Mouse (Mus musculus) mouse trophoblast stem cell (cell line): Measurements from ENCODE around the gene Gbx1.
"Not testable (repeated sequence)": the region's sequence is repeated elsewhere in the genome, so short reads cannot be mapped to it uniquely, and the experiment has no call there.

Experiments used
- in situ Hi-C, 2 experiments: fragments of 300-500 bp; cut with MseI, MboI; formaldehyde crosslinking; loops; 2 replicates in 1 of 2; 3 replicates in 1 of 2; pipeline ENCODE4 v1.15.1; 2025

Gene Gbx1

DNA sequence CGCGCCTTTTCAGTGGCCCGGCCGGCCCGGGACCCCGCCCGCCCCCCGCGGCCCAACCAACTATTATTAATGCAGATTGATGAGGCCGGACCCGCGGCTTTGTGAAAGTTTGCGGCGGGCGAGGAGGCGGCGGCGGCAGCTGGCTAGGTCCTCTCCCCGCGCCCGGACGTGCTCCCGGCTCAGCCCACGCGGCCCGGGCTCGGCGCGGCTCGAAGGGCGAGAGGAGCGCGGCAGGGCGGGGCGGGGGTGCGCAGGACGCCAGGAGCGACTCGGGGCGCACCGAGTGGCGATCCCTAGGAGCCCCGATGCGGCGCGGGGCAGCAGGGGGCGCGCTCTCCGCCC, at the start of gene Gbx1:
Gene Gbx1, minus strand, starts transcription at position 314 of the 342 bp plus-strand sequence.
- in situ Hi-C loops: no loop called here

DNA sequence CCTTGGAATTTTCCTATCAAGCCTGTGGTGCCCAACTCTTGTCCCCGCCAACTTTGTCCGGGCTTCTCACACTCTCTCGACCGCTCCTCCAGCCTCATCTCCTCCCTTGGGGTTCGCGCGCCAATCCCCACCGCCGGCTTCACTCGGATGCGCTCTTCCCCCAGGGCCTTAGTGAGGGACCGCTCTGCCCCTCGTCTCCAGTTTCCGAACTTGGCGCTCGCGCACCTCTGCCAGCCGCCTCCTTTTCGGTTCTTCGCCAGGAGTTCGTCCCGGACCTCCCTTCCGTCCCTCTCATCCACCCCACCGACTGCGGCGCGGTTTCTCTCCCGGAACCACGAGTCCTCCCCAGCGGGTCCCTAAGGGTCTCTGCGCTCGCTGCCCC, 49.8 kb upstream of the Gbx1 start:
- in situ Hi-C loops: no loop called here

DNA sequence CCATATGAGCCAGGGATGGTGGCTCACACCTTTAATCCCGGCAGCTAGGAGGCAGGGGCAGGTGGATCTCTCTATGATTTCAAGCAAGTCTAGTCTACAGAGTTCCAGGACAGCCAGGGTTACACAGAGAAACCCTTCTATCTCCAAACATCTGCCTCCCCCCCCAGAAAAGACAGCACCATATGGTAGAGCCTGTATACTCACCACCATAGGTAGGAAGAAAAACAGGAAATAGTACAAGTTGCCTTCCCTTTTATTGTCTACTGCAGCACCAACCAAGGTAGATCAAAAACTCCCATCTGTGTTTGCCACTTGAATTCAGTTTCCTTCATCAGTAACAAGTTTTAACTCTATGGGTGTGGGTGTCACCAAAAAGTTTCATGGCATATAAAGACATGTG, 48.9 kb upstream of the Gbx1 start:
- in situ Hi-C loops: no loop called here

DNA sequence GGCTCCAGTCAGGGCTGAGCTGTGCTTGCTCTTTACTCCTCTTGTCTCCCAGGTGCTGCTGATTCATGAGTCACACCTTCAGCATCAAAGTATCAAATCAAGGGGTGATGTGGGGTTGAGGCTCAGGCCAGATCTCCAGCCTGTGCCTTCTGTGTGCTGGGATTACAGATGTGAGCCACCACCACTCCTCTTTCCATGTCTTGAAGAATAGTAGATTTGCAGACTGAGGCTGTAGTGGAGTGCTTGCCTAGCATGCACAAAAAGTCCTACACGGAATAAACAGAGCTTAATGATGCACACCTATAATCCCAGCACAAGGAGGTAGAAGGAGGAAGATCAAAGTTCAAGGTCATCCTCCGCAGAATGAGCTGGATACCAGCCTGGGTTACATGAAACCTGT, 29.7 kb upstream of the Gbx1 start, which contains the start of gene 4931409K22Rik:
Gene 4931409K22Rik, minus strand, starts transcription at position 101 of the 400 bp plus-strand sequence.
- in situ Hi-C loops: no loop called here

DNA sequence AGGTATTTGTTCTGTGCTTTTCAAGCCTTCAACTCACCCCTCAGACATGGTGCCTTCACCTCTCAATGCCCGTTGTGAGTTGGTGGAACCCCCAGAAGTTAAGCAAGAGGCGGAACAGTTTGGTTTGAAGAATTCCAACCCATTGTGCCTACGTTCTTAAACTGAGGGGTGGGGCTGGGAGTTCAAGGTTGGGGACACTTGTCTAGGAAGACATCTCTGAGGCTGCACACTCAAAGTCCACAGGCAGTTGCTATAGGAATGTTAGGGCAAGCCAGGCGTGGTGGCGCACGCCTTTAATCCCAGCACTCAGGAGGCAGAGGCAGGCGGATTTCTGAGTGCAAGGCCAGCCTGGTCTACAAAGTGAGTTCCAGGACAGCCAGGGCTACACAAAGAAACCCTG, 28.3 kb upstream of the Gbx1 start:
- in situ Hi-C loops: not testable (repeated sequence)

DNA sequence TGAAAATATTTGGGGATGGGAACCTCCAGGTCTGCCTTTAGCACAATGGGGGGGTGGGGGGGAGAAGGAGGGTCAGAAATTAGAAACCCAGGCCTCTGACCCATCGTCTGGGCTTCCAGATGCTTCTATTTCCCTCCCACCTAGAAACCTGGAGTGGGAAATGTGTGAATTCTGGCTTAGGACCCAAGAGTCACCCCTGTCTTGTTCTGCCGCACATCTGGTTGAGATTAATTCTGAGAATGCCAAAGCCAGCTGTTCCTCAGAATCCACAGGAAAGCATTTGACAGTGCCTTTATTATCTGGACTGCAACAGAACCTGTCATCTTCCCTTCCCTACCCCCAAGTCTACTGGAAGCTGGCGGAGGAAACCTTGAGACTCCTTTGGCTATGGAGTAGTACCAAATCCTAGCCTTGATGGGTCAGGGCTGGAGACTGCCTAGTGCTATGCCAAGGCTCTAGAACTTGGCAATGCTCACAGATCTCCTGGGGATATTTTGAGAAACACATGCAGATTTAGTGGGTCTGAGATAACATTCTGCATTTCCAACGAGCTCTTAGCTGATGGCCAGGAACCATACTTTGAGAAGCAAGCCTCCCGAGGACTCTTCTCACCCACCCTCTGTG, 26.7 kb upstream of the Gbx1 start:
- in situ Hi-C loops: no loop called here

DNA sequence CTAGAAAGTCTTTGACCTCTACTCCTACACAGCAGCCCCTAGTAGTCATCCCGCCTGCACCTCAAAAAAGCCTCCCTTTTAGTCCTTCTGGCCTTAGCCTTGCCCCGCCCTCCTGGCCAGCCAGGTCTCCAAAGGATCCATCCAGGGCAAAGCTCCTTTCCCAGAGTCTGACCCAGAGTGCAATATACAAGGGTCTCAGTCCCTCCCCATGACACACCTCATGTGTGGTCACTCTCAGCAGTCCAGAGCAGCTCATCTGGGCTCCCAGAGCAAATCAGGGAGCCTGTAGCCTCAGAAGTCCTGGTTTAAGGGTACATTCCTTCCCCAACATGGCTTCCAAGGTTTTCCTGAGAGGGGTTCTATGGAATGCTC, 24.3 kb upstream of the Gbx1 start:
- in situ Hi-C loops: no loop called here

DNA sequence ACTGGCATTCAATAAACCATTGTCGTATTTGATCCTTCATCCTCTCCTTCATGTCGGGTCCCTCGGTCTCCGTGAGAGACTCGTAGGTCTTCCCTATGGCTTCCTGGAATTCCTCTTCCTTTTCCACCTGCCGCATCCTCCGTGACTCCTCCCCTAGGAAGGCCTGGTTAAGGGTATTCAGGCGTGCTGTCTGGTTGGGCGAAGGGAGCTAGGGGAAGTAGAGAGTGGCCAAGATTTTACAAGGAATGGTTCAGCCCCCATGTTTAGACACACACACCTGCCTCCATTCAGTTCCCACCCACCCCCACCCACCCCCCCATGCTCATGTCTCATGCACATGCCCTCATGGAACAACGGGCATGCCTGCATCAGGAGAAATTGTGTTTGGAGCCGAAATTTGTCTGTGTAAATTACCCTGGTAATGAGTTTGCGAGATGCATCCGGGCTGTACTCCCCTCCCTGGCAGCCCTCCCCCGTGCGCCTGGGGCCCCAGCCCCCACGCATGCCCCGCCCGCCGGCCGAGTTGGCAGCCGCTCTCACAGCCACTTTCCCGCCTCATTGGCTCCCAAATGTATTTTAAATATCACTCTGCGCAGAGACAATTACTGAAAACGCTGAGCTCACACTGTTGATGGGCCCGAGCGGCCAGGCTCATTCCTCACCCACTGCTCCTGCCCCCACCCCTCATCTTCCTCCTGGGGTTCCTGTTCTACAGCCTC, 23.8 kb upstream of the Gbx1 start:
- in situ Hi-C loops: no loop called here

DNA sequence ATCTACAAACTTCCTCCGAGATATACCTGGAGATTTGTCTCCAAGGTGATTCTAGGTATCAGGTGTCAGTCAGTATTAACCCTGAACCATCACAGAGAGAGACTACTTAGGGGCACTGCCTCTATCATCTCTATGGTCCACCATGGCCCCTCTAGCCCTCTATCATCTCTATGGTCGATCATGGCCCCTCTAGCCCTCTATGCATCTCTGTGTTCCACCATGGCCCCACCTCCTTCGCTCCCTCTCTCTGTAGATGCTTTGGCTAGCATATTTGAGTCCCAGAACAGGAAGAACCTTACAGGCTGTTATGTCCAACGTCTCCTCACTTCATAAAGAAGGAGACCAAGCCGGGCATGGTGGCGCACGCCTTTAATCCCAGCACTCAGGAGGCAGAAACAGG, 15.6 kb upstream of the Gbx1 start:
- in situ Hi-C loops: no loop called here

DNA sequence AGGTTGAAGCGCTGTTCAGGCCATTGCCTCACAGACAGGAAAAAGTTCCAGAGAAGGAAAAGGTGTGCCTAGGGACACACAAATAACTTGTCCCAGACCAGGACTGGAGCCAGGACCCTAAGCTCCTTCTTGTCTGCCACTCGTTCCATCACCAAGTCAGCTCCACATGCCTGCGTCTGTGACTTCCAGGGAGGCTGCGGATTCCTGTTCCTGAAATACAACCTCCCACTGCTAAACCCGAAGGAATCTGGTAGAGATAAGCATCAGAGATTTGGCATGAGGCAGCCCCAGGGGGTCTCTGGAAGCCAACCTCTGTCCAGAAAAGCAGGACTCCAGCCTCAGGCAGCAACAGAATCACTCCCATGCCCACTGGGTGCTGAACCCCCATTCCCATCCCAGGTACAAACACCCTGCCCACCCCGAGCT, 14.2 kb upstream of the Gbx1 start:
- in situ Hi-C loops: no loop called here

DNA sequence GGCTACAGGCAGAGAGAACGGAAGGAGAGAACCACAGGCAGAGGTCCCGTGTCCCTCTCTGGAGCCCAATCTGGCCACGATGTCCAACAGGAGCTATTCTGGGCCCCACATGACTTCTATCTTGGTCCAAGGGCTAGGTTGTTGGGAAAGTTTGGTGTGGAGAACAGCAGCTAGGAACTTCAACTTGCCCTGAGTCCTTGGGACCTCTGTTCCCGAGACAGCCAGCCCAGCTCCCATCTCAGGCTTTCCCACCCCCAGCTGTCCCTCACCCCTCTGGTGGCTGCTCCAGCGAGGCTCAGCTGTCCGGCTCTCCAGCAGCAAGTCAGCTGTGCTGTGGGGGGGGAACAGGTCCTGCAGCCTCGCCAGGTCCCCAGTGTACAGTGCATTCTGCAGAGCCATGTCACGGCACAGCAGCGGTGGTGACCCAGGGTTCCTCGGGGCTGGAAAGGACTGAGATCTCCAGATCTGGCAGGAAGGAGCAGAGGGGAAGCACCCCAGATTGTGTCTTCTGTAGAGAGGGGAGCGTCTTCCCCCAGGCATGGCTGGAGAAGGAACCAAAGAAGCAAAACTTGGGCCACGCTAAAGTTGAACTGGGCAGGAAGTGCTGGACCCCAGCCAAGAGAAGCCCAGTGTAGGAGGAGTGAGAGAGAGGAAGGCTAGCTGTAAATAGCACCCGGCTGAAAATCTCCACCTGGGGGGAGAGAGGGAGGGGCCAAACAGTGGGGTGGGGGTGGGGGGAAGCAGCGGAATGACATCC, 13.6 kb upstream of the Gbx1 start, which contains the start of gene Asb10:
Gene Asb10, minus strand, starts transcription at position 592 of the 757 bp plus-strand sequence.
- in situ Hi-C loops: no loop called here

DNA sequence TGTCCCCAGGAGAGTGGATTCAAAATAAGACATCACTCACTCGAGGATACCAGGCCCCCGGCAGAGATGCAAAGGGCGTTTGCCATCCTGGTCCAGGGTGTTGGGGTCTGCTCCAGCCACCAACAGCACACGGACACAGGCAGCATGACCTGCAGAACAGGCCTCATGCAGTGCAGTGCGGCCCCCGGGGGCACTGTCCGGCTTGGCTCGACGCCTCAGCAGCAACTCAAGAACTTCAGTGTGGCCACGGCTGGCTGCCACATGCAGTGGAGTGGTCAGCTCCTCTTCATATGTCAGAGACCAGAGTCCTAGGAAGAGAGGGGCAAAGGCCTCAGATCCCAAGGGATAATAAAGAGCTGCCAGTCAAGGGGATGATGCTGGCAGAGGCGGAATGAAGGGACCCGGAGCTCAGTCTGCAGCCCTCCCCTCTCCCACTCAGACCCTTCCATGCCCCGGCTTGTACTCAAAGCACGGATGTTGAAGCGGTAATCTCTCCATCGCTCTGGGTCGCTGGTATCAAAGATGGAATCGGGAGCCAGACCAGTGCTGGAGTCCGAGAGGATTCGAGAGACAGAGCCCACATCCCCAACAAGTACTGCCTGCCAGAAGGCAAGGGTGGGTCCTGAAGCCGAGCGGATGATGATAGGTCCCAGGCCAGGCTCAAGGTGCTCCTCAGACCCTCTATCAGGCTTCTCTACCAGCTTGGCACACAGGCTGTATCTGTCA, 12.7 kb upstream of the Gbx1 start:
- in situ Hi-C loops: no loop called here

DNA sequence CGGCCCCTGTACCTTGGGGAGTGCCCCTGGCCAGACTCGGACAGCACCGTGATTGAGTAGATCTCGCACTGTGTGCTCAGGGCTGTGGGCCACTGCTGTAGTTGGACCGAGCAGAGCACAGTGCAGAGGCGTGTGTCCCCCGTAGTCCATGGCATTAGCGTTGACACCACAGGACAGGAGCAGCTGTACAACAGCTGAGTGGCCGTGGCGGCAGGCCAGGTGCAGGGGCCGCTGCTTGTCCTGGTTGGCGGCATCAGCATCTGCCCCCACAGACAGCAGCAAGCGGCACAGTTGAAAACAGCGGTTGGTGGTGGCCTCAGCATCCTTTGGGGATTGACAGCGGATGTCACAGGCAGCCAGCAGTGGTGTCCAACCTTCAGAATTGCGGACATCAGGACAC, 10.6 kb upstream of the Gbx1 start:
- in situ Hi-C loops: no loop called here

DNA sequence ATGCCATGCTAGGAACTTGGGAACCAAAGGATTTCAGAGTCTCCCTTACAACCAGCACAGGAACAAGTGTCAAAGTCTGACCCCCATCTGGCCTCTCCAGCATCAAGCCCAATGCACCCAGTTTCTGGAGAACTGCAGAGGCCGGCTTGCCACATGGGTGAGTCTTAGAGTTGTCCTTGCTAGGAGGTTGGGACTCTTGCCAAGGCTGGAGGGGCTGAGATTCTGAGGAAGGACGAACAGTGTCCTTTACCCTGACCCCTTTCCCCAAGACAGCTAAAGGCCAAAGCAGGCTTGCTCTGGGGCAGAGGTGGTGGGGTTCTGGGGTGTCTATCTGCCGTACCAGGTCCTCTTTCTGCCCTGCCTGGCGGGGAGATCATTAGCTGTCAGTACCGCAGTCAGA, 9.5 kb upstream of the Gbx1 start:
- in situ Hi-C loops: no loop called here

DNA sequence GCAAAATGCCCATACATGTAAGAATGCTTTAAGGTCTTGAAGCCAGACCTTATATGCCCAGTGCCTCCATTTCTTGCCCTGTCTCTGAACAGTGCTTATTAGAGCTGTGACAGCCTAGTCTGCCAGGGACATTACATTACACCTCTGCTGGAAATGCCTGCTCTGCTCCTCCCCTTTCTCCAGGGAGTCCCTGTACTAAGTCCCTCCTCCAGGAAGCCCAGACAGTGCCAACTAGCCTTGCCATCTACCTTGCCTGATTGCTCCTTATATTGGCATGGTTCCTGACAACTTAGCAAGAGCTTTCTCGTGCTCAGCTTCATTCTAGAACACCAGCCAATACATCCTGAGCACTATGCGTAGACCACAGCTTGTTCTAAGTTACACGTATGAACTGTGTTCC, 8.7 kb upstream of the Gbx1 start:
- in situ Hi-C loops: no loop called here

DNA sequence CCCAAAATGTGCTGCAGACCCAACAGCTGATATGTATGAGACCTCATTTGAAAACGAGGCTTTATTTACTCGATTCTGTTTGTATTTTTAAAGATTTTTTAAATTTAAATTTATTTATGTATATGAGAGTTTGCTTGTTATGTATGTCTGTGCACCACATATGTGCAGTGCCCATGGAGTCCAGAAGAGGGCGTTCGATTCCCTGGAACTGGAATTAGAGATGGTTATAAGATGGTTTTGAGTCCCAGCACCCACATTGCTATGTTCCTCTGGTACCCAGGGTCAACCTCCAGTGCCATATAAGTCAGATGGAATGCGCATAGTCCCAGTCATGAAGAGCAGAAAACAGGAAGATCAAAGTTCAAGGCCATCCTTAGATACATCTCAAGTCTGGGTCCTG, 7.3 kb upstream of the Gbx1 start:
- in situ Hi-C loops: no loop called here

DNA sequence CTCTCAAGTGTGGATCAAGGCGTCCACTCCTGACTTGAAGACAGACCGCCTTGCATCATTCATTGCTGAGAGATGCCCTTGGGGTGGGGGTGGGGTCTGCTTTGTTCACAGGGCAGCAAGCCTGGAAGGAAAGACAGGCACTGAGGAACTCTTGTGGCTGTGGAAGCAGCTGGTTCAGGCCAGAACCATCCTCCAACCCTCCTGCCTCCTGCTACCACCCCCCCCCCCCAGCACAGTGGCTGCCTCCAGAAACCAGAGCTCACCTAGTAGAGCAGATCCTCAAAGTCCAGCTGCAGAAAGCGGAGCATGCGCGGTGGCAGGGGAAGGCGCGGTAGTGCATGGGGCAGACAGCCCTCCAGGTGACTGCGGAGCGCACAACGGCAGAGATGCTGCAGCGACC, 6.4 kb upstream of the Gbx1 start:
- in situ Hi-C loops: no loop called here

DNA sequence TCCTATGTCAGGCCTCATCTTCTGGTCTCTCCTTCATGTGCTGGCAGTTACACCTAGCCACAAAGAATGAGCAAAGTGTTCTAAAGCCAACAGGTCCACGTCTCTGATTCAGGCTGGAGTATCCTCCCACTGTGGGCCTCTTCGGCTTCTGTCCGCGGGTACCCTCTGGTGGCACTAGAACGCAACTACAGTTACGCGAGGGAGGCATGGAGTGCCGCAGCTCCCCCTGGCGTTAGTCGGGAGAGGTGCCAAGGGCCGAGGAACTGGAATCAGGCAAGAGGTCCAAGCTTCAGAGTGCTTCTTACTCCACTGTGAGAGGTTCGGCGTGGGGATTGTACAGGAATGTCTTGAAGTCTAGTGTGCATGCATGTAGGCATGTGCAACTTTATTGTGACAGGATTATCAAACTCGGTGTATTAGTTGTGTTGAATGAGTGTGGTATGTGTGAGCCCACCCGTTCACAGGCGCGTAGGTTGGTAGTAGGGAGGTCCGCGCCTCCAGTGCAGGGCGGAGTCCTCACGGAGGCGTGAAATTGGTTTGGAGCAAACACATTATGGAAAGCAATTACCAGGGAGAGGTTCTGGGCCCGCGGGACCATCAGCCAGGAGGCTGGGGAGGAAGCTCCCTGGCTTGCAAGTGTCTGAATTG, 3.2 kb upstream of the Gbx1 start:
- in situ Hi-C loops: no loop called here

DNA sequence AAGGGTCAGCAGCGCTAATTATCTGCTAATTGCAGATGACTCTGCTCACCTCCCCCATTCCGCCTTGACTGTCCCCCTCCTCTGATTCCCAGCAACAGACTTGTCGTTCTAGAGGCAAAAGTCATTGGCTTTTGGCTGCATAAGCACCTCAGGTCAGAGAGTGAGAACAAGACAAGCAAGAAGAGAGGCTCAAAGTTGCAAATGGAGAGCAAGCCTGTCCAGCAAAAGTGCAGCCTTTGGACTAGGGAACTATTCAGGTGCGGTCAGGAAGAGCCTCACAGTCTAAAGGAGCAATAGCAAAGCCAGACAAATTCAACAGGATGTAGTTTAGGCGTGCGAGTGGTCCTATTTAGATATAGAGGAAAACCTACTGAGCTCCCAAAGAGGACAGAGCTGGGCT, 778 bp upstream of the Gbx1 start:
- in situ Hi-C loops: no loop called here

DNA sequence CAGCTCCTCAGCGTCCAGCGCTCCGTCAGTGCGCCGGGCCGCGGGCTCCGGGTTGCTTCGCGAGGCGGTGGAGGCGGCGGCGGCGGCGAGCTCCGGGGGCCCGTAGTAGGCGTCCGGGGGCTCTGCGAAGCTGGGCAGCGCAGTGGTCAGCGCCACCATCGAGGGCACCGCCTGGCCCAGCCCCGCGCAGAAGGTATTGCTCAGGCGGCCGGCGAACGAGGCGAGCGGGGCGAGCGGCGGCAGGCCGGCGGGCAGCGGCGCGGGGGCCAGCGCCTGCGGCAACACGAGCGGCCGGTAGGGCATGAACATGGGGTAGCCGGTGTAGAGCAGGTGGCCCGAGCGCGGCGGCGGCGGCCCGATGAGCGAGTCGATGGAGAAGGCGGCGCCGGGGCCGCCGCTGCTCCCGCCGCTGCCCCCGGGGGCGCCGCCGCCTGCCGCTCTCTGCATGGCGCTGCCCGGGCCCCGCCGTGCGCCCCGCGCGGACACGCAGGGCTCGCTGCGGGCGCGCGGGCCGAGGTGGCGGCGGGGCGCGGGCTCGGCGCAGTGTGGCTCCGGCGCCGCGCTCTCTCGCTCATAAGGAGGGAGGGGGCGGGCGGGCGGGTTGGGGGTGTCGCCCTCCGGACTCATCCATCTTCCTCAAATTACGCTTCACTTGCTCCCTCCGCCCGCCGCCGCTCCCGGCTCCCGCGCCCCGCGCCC, 663 bp downstream of the Gbx1 start:
- in situ Hi-C loops: no loop called here
